Mouse (Mus musculus): Measurements from ENCODE around the gene Ostc.

DNA sequence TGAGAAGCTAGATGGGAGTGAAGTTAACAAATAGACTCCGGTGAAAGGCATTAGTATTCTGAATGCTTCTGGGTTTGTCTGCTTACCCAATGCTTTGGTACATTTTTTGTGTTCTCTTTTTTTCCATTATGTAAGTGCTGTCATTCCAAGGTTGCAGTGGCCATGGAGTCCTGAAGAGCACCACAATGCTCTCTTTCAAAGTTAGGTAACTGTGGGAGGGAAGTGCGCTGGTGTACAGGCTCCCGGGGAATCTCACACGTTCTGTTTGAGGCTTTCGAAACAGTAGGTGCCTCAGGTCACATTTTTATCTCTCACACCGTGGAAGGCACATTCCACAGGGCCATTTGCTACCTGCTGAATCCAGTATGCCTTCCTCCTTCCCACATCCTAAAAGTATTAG is 59.7 kb downstream of the Ostc start:
- TF ChIP-seq CTCF (IDR thresholded peaks at IDR 0.05; ENCODE audit: low read depth, low read length) (no peak), POLR2A (IDR thresholded peaks at IDR 0.05; ENCODE audit: borderline replicate concordance, low read depth, low read length) (no peak)

Measured in bone marrow macrophage, adult 2 months (primary cell).